7 mouse cellular contexts compared by ENCODE assay signal in genomic region chr11:79398336-79398735, GRCm38 (mm10). TPM values are rescaled to one million over a fixed set of nuclear protein-coding genes. Genes with fewer than 3 reads are reported as not detected.
DNase-seq lines count a peak whose midpoint lies in the region; TF ChIP-seq lines count a peak whose summit lies in the region.

No protein-coding gene starts in this region.

- peaks cover 3% of the 10 kb centered on the region; the same call in 1 of the 2 replicates for H3K36me3 ChIP-seq in E14TG2a.4 (ENCODE audit: insufficient read depth, low read length)
- peaks cover 7% of the 10 kb centered on the region; the same call in 1 of the 2 replicates for H3K36me3 ChIP-seq in small intestine, adult 2 months (ENCODE audit: control insufficient read depth, insufficient read depth, low read length)

- TF ChIP-seq CTCF in E14TG2a.4 (conservative IDR thresholded peaks at IDR 0.05; ENCODE audit: low read length) = peak; percentile 91
- TF ChIP-seq CTCF in layer of hippocampus, adult 2 months (conservative IDR thresholded peaks at IDR 0.05) = peak; percentile 98
- peak; percentile 90; the same call in 1 of the 2 replicates for TF ChIP-seq CTCF in small intestine, adult 2 months (IDR thresholded peaks at IDR 0.05; ENCODE audit: extremely low read depth, insufficient read length, insufficient replicate concordance, low read depth, low read length)

- peak; percentile 50 for DNase-seq in WW6 (ENCODE audit: low read depth, low spot score)
- DNase-seq in cerebellum, postnatal 36 days = peak; percentile 89 to 91
- peak; percentile 22 for DNase-seq in gonadal fat pad, adult 2 months (ENCODE audit: low read depth)
- DNase-seq in layer of hippocampus, adult 2 months (ENCODE audit: low spot score in 2 of 2) = peak; percentile 76 to 95
- peak; percentile 96 for DNase-seq in lung, postnatal 14 days

- WGBS in small intestine, adult 2 months = 40% methylated on average over 3 of the region's 3 CpGs

- H3K4me3 ChIP-seq in E14TG2a.4 (replicated peaks; ENCODE audit: low read length) = no peak overlapping the region
- no peak overlapping the region for H3K4me3 ChIP-seq in layer of hippocampus, adult 2 months
- no peak overlapping the region for H3K4me3 ChIP-seq in small intestine, adult 2 months (ENCODE audit: low read depth, low read length)

- H3K27me3 ChIP-seq in E14TG2a.4 (ENCODE audit: insufficient read depth, low read length) = no peaks in the 10 kb centered on the region
- H3K27me3 ChIP-seq in small intestine, adult 2 months (ENCODE audit: control insufficient read depth, insufficient read depth, low read length) = no peaks in the 10 kb centered on the region

- H3K4me1 ChIP-seq in E14TG2a.4 (replicated peaks; ENCODE audit: low read depth, low read length) = 0 out of 2 replicates have a peak, but pooled peaks cover 2% of the 10 kb centered on the region
- peaks cover 6% of the 10 kb centered on the region; the same call in 1 of the 2 replicates for H3K4me1 ChIP-seq in small intestine, adult 2 months (ENCODE audit: control insufficient read depth, insufficient read depth, insufficient read length, low read length)

- H3K27ac ChIP-seq in layer of hippocampus, adult 2 months = no peak overlapping the region
- no peak overlapping the region for H3K27ac ChIP-seq in small intestine, adult 2 months (ENCODE audit: insufficient read depth, low read depth, low read length)

- no peaks in the 10 kb centered on the region for H3K9me3 ChIP-seq in E14TG2a.4 (ENCODE audit: low read length)

- no peak for TF ChIP-seq POLR2A in small intestine, adult 2 months (IDR thresholded peaks at IDR 0.05; ENCODE audit: low read depth, low read length)

RNA-seq across cellular contexts. Expression of gene Nf1, which starts 58.8 kb away (rescaled TPM):
- 12.1 and 15.6 TPM in 2 replicates for polyA plus RNA-seq in gonadal fat pad, adult 2 months (2012; rRNA removed)
- total RNA-seq in layer of hippocampus, adult 2 months (2021) = 100 to 1,000 TPM; 106 to 115 TPM
- 3.5 and 7.0 TPM in 2 replicates for polyA plus RNA-seq in small intestine, adult 2 months (2012; rRNA removed)

Comparison
In these comparisons a context has a peak if more than half of its experiments do, and no peak if none do; other contexts are left out.
1. DNase-seq: peak in every context shown above with its lines; median percentile 96 in lung, postnatal 14 days; 90 in cerebellum, postnatal 36 days; 86 in layer of hippocampus, adult 2 months; 50 in WW6; 22 in gonadal fat pad, adult 2 months.